Mouse (Mus musculus) left cerebral cortex, postnatal 10 days (tissue): ENCODE results near the gene Pex13. TPM values are rescaled to one million over a fixed set of nuclear protein-coding genes. Genes with fewer than 3 reads are reported as not detected.
"Not testable (repeated sequence)": the region's sequence is repeated elsewhere in the genome, so short reads cannot be mapped to it uniquely, and the experiment has no call there.

Experiments used
- DNase-seq, 2 experiments: peaks; one replicate each; pipeline ENCODE4 v3.0.0; 2021 to 2022; ENCODE audit warnings: low spot score in 2 of 2, mixed read lengths in 1 of 2; ENCODE audit errors: extremely low spot score in 1 of 2
- intact Hi-C: fragments of 180-260 bp; cut with DNase I; formaldehyde crosslinking; loops from one replicate; pipeline ENCODE4 v1.15.1; 2025
- total RNA-seq, 2 experiments: library from RNA; stranded (reverse); gene quantifications; 2 replicates each; pipeline ENCODE4 v1.2.3; 2021

The Pex13 gene
- total RNA-seq, 2 experiments from 2014 or later: 17.9 to 25.8 TPM

GRCm38 (mm10) chr11:23664232-23664631 lies 1.5 kb downstream of the Pex13 start:
- DNase-seq: no peak
- intact Hi-C loops: no loop called here

GRCm38 (mm10) chr11:23657791-23658190 lies 8.0 kb downstream of the Pex13 start:
- DNase-seq: no peak

GRCm38 (mm10) chr11:23653666-23654065 lies 12.1 kb downstream of the Pex13 start:
- intact Hi-C loops: no loop called here
- no peak for DNase-seq

More at GRCm38 (mm10) chr11:23657791-23658190, 8.0 kb downstream of the Pex13 start:
- intact Hi-C loops: no loop called here

GRCm38 (mm10) chr11:23647835-23648234 lies 17.9 kb downstream of the Pex13 start:
- no peak for DNase-seq
- intact Hi-C loops: no loop called here

- DNase-seq: no peak
- intact Hi-C loops: no loop called here
Measured at GRCm38 (mm10) chr11:23647431-23647830, 18.3 kb downstream of the Pex13 start.

- intact Hi-C loops: no loop called here
Measured at GRCm38 (mm10) chr11:23634573-23634972, 31.2 kb downstream of the Pex13 start.

GRCm38 (mm10) chr11:23633879-23634215 lies 31.9 kb downstream of the Pex13 start:
- intact Hi-C loops: loop anchor here (2.0 kb wide), 1 partner anchor 33 kb away; no protein-coding TSS in a partner anchor
- no peak for DNase-seq

More at GRCm38 (mm10) chr11:23634573-23634972, 31.2 kb downstream of the Pex13 start:
- DNase-seq: no peak

GRCm38 (mm10) chr11:23632945-23633878 lies 32.5 kb downstream of the Pex13 start, which contains the start of gene 0610010F05Rik:
0610010F05Rik (minus strand) TSS chr11:23633639.
- intact Hi-C loops: loop anchor here (2.0 kb wide), 1 partner anchor 34 kb away; no protein-coding TSS in a partner anchor
- DNase-seq: peak; percentile 77 to 92

- intact Hi-C loops: no loop called here
- DNase-seq: no peak
Measured at GRCm38 (mm10) chr11:23630664-23631063, 35.1 kb downstream of the Pex13 start.

- intact Hi-C loops: no loop called here
- no peak for DNase-seq
Measured at GRCm38 (mm10) chr11:23618995-23619394, 46.8 kb downstream of the Pex13 start.

GRCm38 (mm10) chr11:23614546-23614945 lies 51.2 kb downstream of the Pex13 start:
- intact Hi-C loops: no loop called here
- DNase-seq: no peak

GRCm38 (mm10) chr11:23607291-23607690 lies 58.5 kb downstream of the Pex13 start:
- intact Hi-C loops, DNase-seq: not testable (repeated sequence)

Other genes starting within 250 kb of the Pex13 start
- 10 to 100 TPM; 48.2 to 55.1 TPM for gene Ahsa2, start 167.9 kb downstream of the Pex13 start, total RNA-seq
- under 1 TPM in 1 of 2 experiments, not detected in 1; 0.49 TPM for gene 1700093K21Rik, start 144.8 kb downstream of the Pex13 start, total RNA-seq
- gene 0610010F05Rik, start 32.3 kb downstream of the Pex13 start, total RNA-seq: 10 to 100 TPM; 71.0 to 75.2 TPM
- 10 to 100 TPM; 13.5 to 17.2 TPM for gene Pus10, start 285 bp downstream of the Pex13 start, total RNA-seq
- gene Rel, start 105.0 kb upstream of the Pex13 start, total RNA-seq: 1 to 10 TPM; 3.5 to 4.3 TPM
- gene Papolg, start 229.3 kb upstream of the Pex13 start, total RNA-seq: 10 to 100 TPM; 20.2 to 20.3 TPM